Mouse (Mus musculus) CH12.LX (cell line): ENCODE measurements at regions not wholly inside any gene's neighbourhood (a gene's known extent, or its start where the extent isn't known, plus 50 kb on each side); places are given as distances from the start of the nearest gene placed in this dataset.

Source experiments
- DNase-seq: peaks from one replicate; pipeline ENCODE4 v3.0.0-alpha.2; 2013; ENCODE audit errors: extremely low read depth
- H3K27ac ChIP-seq: 2 replicates; pipeline ENCODE4 v1.5.1; 2012; ENCODE audit warnings: low read depth, mild to moderate bottlenecking, control low read depth, moderate library complexity; ENCODE audit not compliant: insufficient read depth
- H3K27me3 ChIP-seq: replicated peaks from 2 replicates; pipeline ENCODE3; 2012; ENCODE audit warnings: inconsistent platforms
- H3K36me3 ChIP-seq, 2 experiments: replicated peaks in 1 of 2; 2 replicates each; pipeline versions ENCODE3 to v1.6.1; 2012; ENCODE audit warnings: inconsistent platforms in 1 of 2, low read length in 1 of 2, mild to moderate bottlenecking in 1 of 2, mixed read lengths in 1 of 2, moderate library complexity in 1 of 2; ENCODE audit not compliant: control insufficient read depth in 1 of 2, insufficient read depth in 1 of 2
- H3K4me1 ChIP-seq, 2 experiments: 2 replicates each; pipeline ENCODE4 v1.6.1; 2012; ENCODE audit warnings: inconsistent platforms in 1 of 2, moderate library complexity in 1 of 2; ENCODE audit not compliant: insufficient read depth in 2 of 2, control insufficient read depth in 1 of 2
- H3K4me2 ChIP-seq: 2 replicates; pipeline ENCODE4 v1.6.1; 2012; ENCODE audit warnings: low read depth, mild to moderate bottlenecking, control low read depth; ENCODE audit not compliant: poor library complexity, insufficient read depth, severe bottlenecking
- H3K4me3 ChIP-seq, 3 experiments: fragments of 150-350 bp in 1 of 3; sonication (generic) in 1 of 3; replicated peaks in 1 of 3; 2 replicates each; pipeline versions ENCODE3 to v1.5.1; 2011 to 2012; ENCODE audit warnings: low read depth in 2 of 3, low read length in 2 of 3, mild to moderate bottlenecking in 2 of 3, moderate library complexity in 2 of 3, control low read depth in 1 of 3, improper control_type of control experiment in 1 of 3, inconsistent platforms in 1 of 3, mixed read lengths in 1 of 3; ENCODE audit not compliant: poor library complexity in 1 of 3
- H3K79me2 ChIP-seq: replicated peaks from 2 replicates; pipeline ENCODE4 v1.6.1; 2012; ENCODE audit warnings: mild to moderate bottlenecking, moderate library complexity; ENCODE audit not compliant: control insufficient read depth, poor library complexity, insufficient read depth, severe bottlenecking; ENCODE audit errors: extremely low read depth
- H3K9ac ChIP-seq: 2 replicates; pipeline ENCODE4 v1.6.1; 2012; ENCODE audit warnings: low read depth, mild to moderate bottlenecking, control low read depth, moderate library complexity; ENCODE audit not compliant: insufficient read depth
- H3K9me3 ChIP-seq: replicated peaks from 2 replicates; pipeline ENCODE3; 2012; ENCODE audit warnings: low read length, inconsistent platforms, mixed read lengths
- BHLHE40 ChIP-seq: IDR thresholded peaks from 2 replicates; pipeline ENCODE4 v1.6.1; 2011; ENCODE audit warnings: mild to moderate bottlenecking, low read depth, low read length, improper control_type of control experiment
- E2F4 ChIP-seq: IDR thresholded peaks from 2 replicates; pipeline ENCODE4 v1.6.1; 2011; ENCODE audit warnings: low read depth, low read length, improper control_type of control experiment; ENCODE audit not compliant: insufficient replicate concordance
- ELF1 ChIP-seq: IDR thresholded peaks from 2 replicates; pipeline ENCODE4 v1.6.1; 2014; ENCODE audit warnings: low read depth, mild to moderate bottlenecking, inconsistent platforms, low read length, improper control_type of control experiment
- EP300 ChIP-seq: IDR thresholded peaks from 2 replicates; pipeline ENCODE4 v1.6.1; 2011; ENCODE audit warnings: low read length, improper control_type of control experiment
- ETS1 ChIP-seq: conservative IDR thresholded peaks from 2 replicates; pipeline ENCODE4 v1.6.1; 2012; ENCODE audit warnings: low read depth, mild to moderate bottlenecking, inconsistent platforms, low read length, improper control_type of control experiment, moderate library complexity
- GABPA ChIP-seq: IDR thresholded peaks from 2 replicates; pipeline ENCODE4 v1.6.1; 2012; ENCODE audit warnings: low read depth, low read length, improper control_type of control experiment, inconsistent platforms; ENCODE audit not compliant: insufficient replicate concordance
- MEF2A ChIP-seq: IDR thresholded peaks from 2 replicates; pipeline ENCODE4 v1.6.1; 2014; ENCODE audit warnings: low read depth, mild to moderate bottlenecking, inconsistent platforms, low read length, improper control_type of control experiment, borderline replicate concordance
- MXI1 ChIP-seq: IDR thresholded peaks from 2 replicates; pipeline ENCODE4 v1.6.1; 2011; ENCODE audit warnings: mild to moderate bottlenecking, low read depth, low read length, improper control_type of control experiment
- MYC ChIP-seq: IDR thresholded peaks from 2 replicates; pipeline ENCODE4 v1.6.1; 2011; ENCODE audit warnings: low read depth, mild to moderate bottlenecking, improper control_type of control experiment, low read length
- NRF1 ChIP-seq: IDR thresholded peaks from 2 replicates; pipeline ENCODE4 v1.6.1; 2014; ENCODE audit warnings: low read depth, mild to moderate bottlenecking, inconsistent platforms, low read length, improper control_type of control experiment, moderate library complexity
- POLR2A ChIP-seq: IDR thresholded peaks from 2 replicates; pipeline ENCODE4 v1.6.1; 2011; ENCODE audit warnings: low read depth, mild to moderate bottlenecking, improper control_type of control experiment, low read length
- RCOR1 ChIP-seq: conservative IDR thresholded peaks from 2 replicates; pipeline ENCODE4 v1.6.1; 2012; ENCODE audit warnings: low read depth, mild to moderate bottlenecking, inconsistent platforms, low read length, improper control_type of control experiment
- SIN3A ChIP-seq: IDR thresholded peaks from 2 replicates; pipeline ENCODE4 v1.6.1; 2012; ENCODE audit warnings: low read length, improper control_type of control experiment, inconsistent platforms
- SMC3 ChIP-seq: IDR thresholded peaks from 2 replicates; pipeline ENCODE4 v1.6.1; 2011; ENCODE audit warnings: low read depth, low read length, improper control_type of control experiment
- USF1 ChIP-seq: IDR thresholded peaks from 2 replicates; pipeline ENCODE4 v1.6.1; 2014; ENCODE audit warnings: low read depth, mild to moderate bottlenecking, inconsistent platforms, low read length, improper control_type of control experiment
- USF2 ChIP-seq: conservative IDR thresholded peaks from 2 replicates; pipeline ENCODE4 v1.6.1; 2011; ENCODE audit warnings: low read depth, low read length, improper control_type of control experiment
- ZMIZ1 ChIP-seq: IDR thresholded peaks from 2 replicates; pipeline ENCODE4 v1.6.1; 2012; ENCODE audit warnings: low read depth, mild to moderate bottlenecking, inconsistent platforms, low read length, improper control_type of control experiment
- ZNF384 ChIP-seq: IDR thresholded peaks from 2 replicates; pipeline ENCODE4 v1.6.1; 2012; ENCODE audit warnings: low read depth, low read length, improper control_type of control experiment, inconsistent platforms
- dilution Hi-C: fragments of 300-500 bp; cut with MboI; formaldehyde crosslinking; loops from 2 replicates; pipeline ENCODE4 v1.14.3; 2020; ENCODE audit warnings: low sequenced_read_pairs; ENCODE audit not compliant: extremely low pct_unique_long_range_greater_than_20kb, extremely low pct_ligation_motif_present
- in situ Hi-C: fragments of 300-500 bp; cut with MboI; formaldehyde crosslinking; loops from 3 replicates; pipeline ENCODE4 v1.14.3; 2019; ENCODE audit warnings: low sequenced_read_pairs, low pct_ligation_motif_present, low pct_unique_long_range_greater_than_20kb, mixed read lengths

- no peak overlapping the region for H3K4me2 ChIP-seq
- in situ Hi-C loops = no loop called here
- no peak overlapping the region for H3K27ac ChIP-seq
- no peak for DNase-seq
- H3K36me3 ChIP-seq = no peaks in the 10 kb centered on the region
- TF ChIP-seq RCOR1 (no peak), POLR2A (no peak), ELF1 (no peak), ZMIZ1 (no peak), BHLHE40 (no peak), USF1 (no peak), NRF1 (no peak)
- H3K4me3 ChIP-seq = no peak overlapping the region
- dilution Hi-C loops = no loop called here
- no peaks in the 10 kb centered on the region for H3K27me3 ChIP-seq
- H3K79me2 ChIP-seq = no peaks in the 10 kb centered on the region
- peaks cover 24% of the 10 kb centered on the region for H3K9me3 ChIP-seq
- H3K4me1 ChIP-seq = no peaks in the 10 kb centered on the region
- no peak overlapping the region for H3K9ac ChIP-seq
These were observed 139.4 kb upstream of the Adgrl4 start for GRCm38 (mm10) chr3:151298325-151298724.

GRCm38 (mm10) chr3:151305402-151305801 is 132.3 kb upstream of the Adgrl4 start:
- Histone ChIP-seq H3K4me2 (no peak overlapping the region), H3K4me3 (no peak overlapping the region), H3K27me3 (no peaks in the 10 kb centered on the region), H3K4me1 (0 out of 4 replicates have a peak, but pooled peaks cover 0 to 4% of the 10 kb centered on the region in 2 experiments), H3K27ac (no peak overlapping the region), H3K9ac (no peak overlapping the region), H3K36me3 (no peaks in the 10 kb centered on the region), H3K9me3 (peaks cover 14% of the 10 kb centered on the region), H3K79me2 (no peaks in the 10 kb centered on the region)
- peak; percentile 26 for DNase-seq
- dilution Hi-C loops (no loop called here), in situ Hi-C loops (no loop called here)
- no peak for TF ChIP-seq BHLHE40
- 0 out of 2 replicates have a peak, but pooled peaks have one; percentile 17 for TF ChIP-seq MEF2A

- no peak overlapping the region for H3K9ac ChIP-seq
- H3K9me3 ChIP-seq = peaks cover 15% of the 10 kb centered on the region
- no peaks in the 10 kb centered on the region for H3K79me2 ChIP-seq
- no peak for TF ChIP-seq E2F4
- no peak for TF ChIP-seq EP300
- TF ChIP-seq ELF1 = no peak
- TF ChIP-seq USF2 = no peak
- TF ChIP-seq MEF2A = no peak
- no peak for TF ChIP-seq SIN3A
- TF ChIP-seq RCOR1 = no peak
- TF ChIP-seq MYC = no peak
- no peak for TF ChIP-seq ETS1
- TF ChIP-seq SMC3 = no peak
- TF ChIP-seq GABPA = no peak
- TF ChIP-seq MXI1 = no peak
- no peak for TF ChIP-seq ZNF384
- no peak overlapping the region for H3K4me3 ChIP-seq
- H3K27me3 ChIP-seq = no peaks in the 10 kb centered on the region
- in situ Hi-C loops (no loop called here), dilution Hi-C loops (no loop called here)
- DNase-seq = no peak
- no peaks in the 10 kb centered on the region for H3K36me3 ChIP-seq
- no peak overlapping the region for H3K27ac ChIP-seq
- H3K4me1 ChIP-seq = 0 out of 4 replicates have a peak, but pooled peaks cover 0 to 4% of the 10 kb centered on the region in 2 experiments
- no peak overlapping the region for H3K4me2 ChIP-seq
These were observed 129.7 kb upstream of the Adgrl4 start for GRCm38 (mm10) chr3:151307975-151308374.
